Mouse (Mus musculus): ENCODE measurements around the gene Asna1.

The Asna1 gene

DNA sequence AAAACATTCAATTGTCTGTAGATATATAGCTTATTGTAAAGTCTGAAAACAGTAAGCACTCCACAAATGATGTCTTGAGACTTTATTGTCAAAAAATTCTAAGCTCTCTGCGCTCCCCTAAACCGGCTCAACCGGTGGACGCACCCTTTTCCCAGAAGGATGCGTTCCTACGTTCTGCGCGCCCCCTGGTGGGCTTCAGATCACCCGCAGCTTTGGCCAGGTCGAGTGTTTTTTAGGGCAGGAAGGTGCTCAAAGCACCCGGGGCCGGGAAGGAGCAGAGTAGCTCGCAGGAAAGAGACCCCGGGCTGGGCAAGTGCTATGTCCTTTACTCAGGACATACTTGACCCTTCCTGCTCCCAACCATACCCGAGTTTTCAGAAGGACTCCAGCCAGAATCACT lies 35.3 kb downstream of the Asna1 start:
- DNase-seq (ENCODE audit: low read depth): peak; percentile 92

DNA sequence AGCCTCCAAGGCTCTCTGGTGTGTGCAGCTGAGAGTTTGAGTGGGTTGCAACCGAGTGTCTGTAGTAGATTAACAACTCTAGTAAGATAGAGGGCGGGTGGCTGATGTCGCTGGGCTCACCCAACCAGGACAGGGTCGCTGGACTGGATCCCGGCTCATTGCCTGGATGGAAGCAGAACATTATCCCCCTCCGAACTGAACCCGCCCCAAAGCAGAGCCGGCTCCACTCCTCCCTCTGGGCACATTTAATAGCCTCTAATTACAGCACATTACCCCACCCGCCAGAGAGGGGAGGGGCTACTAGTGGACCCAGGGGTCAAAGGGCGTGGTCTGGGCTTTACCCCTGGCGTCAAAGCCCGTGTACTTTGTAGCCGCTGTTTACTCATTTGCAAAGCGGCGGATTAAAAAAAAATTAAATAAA lies 35.8 kb downstream of the Asna1 start:
- DNase-seq (ENCODE audit: low read depth): no peak

DNA sequence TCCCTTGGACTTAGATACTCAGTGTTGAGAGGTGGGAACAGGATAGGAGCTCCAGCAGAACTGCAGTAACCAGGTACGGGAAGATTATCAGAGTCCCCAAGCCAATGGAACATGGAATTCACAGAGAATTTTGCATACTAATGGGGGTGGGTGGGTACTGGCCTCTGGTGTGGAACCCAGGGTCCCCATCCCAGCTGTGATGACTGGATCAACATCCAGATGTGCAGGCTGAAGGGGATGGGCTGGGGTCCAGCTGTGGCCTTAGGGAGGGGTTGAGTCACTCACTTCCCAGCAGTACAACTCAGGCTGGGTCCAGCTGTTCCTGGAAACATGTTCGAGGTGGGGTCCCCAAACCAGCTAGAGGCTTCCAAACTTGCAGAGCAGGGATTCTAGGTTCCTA lies 37.2 kb downstream of the Asna1 start:
- DNase-seq (ENCODE audit: low read depth): no peak

DNA sequence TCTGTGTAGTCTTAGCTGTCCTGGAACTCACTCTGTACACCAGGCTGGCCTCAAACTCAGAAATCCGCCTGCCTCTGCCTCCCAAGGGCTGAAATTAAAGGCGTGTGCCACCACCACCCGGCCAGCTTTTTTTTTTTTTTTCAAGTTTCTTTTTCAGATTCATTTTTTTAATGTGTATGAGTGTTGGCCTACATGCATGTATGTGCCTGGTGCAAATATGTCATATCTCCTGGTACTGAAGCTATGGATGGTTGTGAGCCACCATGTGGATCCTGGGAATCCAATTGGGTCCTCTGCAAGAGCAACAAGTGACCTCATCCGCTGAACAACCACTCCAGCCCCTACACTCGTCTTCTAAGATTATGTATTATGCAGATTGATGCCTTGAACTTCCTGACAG lies 37.7 kb downstream of the Asna1 start:
- no peak for DNase-seq (ENCODE audit: low read depth)

DNA sequence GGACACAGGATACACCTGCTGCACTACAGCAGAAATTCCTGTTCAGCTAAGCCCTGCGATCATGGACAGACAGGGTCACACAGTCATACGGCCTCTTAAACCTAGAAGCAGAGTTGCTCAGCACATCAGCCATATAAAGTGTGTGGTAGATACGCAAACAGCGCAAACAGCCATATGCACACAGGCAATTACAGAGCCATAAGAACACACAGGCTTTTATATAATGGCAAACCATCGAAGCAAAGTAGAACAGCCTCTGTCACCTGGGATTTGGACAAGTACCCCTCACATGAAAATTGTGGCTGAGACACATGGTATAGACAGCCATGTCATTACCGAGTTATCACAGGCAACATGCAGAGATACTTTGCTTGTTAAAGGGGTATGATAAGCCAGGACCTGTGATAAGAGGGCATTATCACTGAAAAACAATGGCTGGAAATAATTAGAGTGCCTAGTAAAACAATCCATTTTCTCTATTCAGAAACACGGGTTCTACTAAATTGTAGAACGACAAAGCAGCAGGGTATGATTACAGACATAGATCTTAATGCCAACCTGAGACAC lies 38.6 kb downstream of the Asna1 start:
- DNase-seq (ENCODE audit: low read depth): no peak

DNA sequence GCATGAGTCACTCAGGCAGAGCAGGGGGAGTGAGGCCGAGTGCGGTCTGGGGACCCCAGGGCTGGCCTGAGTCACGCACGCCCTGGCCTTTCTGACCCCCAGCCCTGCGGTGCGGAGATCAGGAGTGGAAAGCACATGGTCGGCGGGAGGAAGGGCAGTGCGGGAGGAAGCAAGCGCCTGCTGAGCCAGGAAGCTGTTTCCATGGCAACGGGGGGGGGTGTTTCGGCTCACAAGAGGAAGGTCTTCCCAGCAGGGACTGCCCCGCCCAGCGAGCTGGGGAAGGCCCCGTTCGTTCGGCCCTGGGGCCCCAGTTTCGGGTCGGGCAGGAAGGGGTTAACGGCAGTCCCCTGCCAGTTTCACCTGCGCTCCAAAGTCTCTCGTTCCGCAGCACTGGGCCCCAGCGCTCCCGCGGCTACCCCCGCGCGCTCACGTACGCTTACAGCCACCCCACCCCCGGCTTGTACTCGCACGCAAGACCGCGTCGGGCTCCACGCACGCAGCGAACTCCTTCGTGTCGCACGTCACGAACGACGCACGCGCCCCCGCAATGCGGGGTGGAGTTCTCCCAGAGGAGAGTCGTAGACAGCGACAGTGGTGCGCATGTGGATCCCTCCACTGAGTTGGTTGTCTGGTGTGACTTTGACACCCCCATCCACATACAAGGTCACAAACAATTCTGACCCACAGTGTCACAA lies 39.2 kb downstream of the Asna1 start:
- DNase-seq (ENCODE audit: low read depth): peak; percentile 97

DNA sequence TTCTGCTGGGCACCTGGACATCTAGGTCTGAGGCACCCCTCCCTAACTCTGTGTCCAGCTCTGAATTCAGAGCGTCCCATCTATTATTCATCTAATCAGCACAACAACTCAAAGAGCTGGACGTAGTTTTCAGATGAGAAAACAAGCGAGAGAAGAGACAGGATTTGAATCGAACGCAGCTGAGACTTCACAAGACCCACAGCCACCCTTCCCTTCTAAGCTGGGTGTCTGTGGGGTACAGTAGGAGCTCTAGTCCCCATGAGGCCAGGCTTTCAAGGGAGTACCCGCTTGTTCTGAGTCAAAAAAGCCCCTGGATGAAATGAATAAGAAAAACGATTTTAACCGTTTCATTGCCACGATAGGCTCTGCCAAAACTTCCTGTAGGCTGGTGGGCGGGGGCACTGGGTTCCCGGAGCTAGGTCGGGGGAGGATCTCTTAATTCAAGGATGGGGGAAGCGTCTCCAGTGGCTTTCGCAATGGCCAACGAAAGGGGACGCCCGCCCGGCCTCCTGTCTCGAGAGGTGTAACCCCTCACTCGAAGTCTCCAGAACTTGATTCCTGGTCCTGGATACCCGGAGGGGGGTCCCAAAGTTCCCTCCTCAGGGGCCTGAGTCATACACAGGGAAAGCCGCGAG lies 39.9 kb downstream of the Asna1 start:
- DNase-seq (ENCODE audit: low read depth): peak; percentile 71

DNA sequence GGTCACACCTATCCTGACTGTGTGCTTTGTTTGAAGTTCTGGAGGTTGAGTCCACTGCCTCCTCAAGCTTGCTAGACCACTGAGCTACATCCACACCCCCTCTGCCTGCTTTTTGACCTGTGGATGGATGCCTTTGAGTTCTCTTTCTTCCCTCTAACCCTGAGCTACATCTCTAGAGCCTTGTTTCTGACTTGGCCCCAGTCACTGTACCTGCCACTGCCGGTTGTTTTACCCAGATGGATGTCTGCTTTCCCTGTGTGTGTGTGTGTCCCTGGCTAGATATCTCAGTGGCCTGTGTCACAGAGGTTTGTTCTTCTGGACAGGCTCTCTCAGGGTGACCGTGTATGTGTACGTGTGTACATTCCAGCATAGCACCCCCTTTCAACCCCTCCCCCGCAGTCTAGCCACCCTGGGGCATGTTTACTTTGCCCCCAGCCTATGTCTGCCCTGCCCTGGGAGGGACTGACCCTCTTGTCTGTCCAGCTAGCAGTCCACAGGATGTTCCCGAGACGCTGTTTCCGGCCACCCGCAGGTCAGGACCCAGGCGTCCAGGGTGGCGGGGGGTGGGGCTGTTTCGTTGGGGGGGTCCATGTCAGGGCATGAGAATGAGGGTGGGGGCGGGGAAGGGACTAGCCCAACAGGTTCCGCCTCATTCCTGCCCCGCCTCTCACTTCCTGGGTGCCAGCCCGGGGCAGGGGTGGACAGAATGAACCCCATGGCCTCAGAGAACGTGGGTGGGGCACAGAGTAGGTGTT lies 40.6 kb downstream of the Asna1 start:
- peak; percentile 29 for DNase-seq (ENCODE audit: low read depth)

DNA sequence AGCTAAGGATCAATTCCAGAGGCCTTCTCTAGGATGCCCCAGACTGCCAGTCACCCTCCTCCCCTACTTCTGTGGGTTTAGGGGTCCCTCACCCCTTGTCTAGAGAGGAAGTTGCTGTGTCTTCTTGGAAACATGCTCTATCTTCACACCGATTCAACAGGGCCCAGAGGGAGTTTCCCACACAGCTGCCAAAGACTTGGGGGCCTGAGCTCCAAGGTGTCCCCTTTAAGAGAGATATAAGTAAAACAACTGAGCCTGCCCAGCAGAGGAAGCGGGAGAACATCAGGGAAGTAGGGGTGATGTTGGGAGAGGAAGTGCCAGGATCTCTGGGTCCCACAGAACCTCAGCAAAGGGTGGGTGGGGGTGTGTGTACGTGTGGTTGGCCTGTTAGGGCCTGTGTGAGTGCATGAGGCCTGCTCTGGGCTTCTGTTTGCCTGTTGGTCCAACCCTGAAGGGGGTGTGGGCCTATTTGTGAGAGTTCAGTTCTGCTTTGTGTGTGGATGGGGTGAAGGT lies 42.5 kb downstream of the Asna1 start:
- DNase-seq (ENCODE audit: low read depth): peak; percentile 45

DNA sequence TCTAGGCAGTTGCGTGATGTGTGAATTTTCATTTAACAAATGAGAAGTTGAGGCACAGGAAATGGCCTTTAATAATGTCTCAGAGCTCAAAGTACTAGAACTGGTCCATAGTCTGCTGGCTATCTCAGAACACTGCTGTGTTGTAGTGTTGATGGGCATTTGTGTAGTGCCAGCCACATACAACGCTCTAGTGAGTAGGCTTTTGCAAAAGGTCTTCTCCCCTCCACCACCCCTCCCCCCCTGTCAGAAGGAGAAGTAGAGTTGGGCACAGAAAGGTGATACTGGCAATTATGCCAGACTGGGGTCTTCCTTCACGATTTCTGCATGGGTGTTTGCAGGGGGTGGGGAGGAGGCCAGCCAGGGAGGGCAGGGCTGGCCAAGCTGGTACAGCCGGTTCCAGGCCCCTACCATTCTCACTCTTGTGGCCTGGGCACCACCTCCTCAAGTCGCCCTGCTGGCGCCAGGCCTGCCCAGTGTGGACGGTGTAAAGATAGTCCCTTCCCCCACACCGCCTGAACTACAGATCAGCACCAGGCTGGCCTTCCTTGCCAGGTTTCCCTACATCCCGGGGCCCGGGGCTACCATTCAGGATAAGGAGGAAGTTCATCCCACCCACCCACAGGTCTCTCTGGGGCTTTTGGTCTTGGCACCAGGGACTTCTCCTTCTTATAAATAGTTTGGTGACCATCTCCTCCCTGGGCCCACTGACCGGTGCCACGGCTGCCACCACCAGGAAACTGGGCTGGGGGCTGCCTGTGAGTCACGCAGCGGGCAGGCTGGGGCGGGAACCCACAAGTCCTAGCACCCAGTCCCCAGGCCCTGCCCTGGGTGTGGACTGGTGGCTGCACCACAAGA lies 43.2 kb downstream of the Asna1 start:
- no peak for DNase-seq (ENCODE audit: low read depth)

DNA sequence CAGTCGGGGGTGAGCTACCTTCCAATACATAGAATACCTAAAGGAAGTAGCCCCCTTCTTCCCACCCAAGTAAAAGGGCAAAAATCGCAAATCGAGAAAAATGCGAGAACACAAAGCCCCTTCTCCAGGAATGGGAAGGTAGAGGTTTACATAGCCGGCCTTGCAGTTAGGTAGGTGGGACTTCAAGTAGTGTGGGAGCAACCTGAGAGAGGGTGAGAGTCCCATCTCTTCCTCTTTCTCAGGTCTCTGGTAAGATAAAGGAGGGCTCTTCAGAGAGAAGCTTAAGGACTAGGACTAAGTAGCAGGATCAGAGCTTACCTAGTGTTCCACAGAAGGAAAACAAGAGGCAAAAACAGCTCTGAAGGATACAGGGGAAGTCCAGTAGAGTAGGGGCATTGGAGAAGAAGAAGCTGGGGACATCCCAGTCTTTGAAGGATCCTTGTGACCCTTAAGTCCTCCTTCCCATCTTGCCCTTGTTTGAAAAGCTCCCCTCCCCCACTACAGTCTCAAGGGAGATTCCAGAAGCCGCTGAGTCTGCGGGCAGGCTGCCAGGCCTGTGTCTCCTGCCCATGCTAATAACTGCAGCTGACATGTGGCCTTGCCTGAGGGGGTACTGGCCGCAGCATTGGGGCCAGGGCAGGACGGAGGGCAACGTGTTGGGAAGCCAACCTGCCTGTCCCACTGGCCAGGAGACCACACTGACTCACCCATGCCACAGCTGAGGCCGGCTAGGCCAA lies 44.3 kb downstream of the Asna1 start:
- peak; percentile 62 for DNase-seq (ENCODE audit: low read depth)

DNA sequence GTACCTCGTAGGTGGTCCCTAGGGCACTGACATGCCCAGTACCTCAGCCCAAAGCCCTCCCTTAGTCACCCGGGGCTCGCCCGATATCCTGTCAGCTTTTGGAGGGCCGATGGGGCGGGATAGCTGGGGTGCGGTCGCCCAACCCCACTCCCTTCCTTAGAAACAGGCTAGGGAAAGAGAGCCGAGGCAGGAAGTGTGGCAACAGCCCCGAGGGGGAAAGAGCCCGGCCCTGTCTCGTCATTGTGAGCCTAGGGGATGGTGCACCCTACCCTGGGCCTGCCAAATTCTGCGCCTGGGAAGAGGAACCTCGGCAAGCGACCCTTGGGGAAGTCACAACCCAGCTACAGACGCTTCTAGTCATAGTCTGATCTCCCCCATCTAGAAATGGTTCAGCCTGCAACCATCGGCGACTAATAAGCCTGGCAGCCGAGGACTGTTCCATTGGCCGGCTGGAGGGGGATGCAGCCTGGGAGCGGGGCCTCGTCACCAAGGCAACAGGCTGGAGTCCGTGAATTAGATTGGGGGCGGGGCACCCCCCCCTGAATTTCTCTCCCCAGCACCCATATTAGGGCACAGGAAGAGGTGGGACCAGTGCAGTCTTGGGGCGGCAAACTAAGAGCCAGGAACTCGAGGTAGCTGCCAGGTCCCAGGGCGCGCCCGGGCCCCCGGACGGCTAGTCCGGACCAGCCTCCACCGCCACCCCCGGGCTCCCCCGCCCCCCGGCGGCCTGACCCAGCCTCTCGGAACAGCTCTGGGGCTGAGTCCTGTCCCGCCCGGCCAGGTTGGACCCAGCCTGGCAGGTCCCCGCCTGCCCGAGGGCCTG lies 45.3 kb downstream of the Asna1 start:
- DNase-seq (ENCODE audit: low read depth): peak; percentile 95

DNA sequence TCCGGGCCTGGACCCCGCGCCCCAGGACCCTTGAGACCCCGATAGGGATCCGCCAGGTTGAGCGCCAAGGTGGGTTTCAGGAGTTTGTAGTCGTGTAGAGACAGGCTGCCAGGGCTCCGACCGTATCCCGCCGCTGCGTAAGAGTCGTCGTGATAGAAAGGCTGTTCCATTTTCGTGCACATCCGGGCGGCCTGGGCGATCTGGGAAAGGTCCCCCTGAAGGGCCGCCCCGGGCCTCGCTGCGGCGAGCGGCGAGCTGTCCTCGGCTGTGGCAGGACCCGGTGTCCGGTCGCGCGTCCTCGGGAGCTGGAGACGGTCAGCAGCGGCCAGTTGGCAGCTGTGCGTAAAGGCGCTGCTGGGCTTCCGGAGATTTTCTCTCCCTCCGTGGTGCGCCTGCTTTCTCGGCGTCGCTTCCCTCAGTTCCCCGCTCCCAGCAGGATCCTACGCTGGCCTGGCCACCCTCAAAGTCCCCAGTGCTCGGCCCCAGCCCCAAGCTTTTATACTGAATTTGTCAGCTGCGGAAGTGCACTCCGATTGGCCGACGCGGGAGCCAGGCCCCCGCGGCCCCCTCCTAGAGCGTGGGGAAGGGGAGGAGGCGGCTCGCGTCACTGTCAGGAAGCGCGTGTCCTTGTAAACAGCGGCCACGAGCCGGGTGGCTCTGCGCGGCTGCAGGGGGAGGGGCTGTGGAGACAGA lies 46.7 kb downstream of the Asna1 start, which contains the start of gene Junb:
Gene Junb, minus strand, starts transcription at position 471 of the 693 bp plus-strand sequence.
- peak; percentile 98 for DNase-seq (ENCODE audit: low read depth)

DNA sequence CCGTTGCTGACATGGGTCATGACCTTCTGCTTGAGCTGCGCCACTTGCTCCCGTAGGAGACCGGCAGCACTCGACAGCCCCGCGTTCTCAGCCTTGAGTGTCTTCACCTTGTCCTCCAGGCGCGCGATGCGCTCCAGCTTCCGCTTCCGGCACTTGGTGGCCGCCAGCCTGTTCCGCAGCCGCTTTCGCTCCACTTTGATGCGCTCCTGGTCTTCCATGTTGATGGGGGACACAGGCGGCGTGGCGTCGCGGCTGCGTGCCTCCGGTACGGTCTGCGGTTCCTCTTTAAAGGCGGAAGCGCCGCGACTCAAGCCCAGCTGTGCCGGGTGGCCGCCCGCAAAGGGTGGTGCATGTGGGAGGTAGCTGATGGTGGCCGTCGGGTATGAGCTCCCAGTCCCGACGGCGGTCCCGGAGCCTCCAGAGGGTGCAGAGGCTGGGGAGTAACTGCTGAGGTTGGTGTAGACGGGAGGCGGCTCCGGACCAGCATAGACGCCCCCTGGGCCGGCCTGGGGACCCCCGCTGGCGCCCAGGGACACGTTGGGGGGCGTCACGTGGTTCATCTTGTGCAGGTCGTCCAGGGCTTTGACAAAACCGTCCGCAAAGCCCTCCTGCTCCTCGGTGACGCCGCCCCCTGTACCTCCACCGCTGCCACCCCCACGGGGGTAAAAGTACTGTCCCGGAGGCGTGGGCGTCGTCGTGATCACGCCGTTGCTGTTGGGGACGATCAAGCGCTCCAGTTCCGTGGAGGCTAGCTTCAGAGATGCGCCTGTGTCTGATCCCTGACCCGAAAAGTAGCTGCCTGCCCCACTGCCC lies 47.4 kb downstream of the Asna1 start:
- peak; percentile 87 for DNase-seq (ENCODE audit: low read depth)

DNA sequence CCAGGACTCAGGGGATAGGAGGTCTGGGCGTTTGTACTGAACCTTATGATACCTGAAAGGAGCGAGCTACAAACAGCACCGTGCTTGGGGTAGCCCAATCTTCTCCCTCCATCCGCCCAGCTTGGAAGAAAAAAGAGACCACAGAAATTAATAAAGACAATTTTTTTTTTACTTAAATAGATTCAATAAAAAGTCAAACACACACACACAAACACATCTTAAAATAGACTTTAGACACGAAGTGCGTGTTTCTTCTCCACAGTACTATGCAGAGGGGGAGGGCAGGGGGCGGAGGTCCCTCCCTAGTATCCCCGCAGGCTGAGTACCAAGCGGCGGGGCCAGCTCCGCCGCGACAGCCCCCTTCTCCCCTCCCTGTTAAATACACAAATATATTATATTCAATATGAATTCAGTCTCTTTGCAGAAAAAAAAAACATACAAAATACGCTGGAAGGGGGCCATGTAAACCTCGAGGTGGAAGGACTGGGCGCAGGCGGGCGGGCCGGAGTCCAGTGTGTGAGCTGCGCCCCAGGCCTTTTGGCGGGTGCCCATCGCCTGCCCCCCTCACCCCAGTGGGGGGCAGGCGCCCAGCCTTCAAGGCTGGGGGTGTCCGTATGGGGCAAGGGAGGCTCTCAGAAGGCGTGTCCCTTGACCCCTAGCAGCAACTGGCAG lies 48.2 kb downstream of the Asna1 start:
- no peak for DNase-seq (ENCODE audit: low read depth)

DNA sequence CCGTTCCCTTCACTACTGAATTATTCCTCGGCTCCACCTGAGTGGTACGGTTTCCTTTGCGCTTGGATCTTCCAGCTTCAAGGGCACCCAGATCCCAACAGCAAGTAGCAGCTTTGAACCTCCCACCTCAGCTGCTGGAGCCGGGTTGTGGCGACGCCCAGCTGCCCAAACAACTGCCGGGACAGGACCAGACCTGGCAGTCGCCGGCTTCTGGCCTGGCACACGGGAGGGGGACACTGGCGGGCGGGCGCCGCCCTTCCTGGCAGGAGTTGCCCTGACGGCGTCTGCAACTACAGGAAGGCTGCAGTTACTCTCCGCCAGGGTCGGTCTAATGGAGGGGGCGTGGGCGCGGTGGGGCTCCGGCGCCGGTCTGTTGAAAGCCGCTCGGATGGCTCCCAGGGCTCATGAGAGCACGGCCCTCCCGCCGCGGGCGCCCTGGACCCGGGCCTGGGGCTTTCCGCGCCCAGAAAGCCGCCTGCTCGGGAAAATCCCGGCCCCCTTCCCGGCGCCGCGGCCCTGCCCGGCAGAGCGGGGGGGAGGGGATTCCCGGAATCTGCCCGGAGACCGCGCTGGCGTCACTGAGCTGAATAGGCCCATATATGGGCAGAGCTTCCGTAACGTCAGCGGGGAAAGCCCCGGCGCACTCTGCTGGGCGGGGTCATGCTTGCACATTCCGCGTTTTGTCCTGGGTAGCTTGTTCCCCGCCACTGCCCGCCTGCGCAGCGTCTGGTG lies 48.9 kb downstream of the Asna1 start:
- peak; percentile 97 for DNase-seq (ENCODE audit: low read depth)

DNA sequence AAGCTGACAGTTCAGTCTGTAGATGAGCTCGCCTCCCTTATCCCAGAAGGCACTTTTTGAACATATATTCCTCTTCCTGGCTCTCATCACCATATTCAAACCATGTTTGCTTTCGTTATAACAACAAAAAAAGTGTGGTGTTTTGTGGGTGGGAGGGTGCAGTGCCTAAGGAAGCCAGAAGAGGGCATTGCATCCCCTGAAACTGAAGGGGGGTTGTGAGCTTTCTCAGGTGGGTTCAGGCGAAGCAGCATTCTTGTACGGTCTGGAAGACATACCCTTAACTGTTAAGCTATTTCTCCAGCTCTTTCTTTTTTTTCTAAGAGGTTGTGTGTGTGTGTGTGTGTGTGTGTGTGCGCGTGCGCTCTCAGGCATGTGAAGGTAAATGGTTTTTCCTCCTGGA lies 49.6 kb downstream of the Asna1 start:
- peak; percentile 90 for DNase-seq (ENCODE audit: low read depth)
